Mouse (Mus musculus): ENCODE measurements around the gene Apol8.

DNA sequence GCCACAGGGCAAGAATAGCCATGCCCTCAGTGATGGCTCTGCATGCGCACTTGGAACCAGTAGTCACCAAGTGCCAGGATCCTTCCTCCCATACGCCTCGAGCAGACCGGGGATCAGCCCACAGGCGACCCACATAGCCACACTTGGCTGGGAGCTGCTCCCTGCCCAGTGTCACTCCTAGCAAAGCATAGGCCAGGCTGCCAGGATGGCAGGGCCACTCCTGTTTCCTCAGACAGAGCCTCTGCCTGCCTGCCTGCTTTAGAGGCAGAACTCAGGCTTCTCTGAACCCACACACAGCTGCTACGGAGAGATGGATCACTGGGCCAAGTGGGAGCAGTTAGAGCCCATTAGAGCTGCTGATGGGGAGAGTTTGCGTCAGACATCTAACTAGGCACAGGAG, 36.8 kb upstream of the Apol8 start:
- TF ChIP-seq EP300 (IDR thresholded peaks at IDR 0.05; ENCODE audit: low read depth) (no peak), CTCF (IDR thresholded peaks at IDR 0.05; ENCODE audit: low read depth) (no peak)

Measured in liver, postnatal 0 days (tissue).